Mouse (Mus musculus): ENCODE data around the gene Ifnar2. TPM values are rescaled to one million over a fixed set of nuclear protein-coding genes. Genes with fewer than 3 reads are reported as not detected.

The Ifnar2 gene
- 44.2 and 71.6 TPM in 2 replicates for polyA plus RNA-seq (2012; ENCODE audit: low replicate concordance)

GRCm38 (mm10) chr16:91372577-91373472, at the start of gene Ifnar2:
TSS of gene Ifnar2 (plus strand) at chr16:91372783.

DNA sequence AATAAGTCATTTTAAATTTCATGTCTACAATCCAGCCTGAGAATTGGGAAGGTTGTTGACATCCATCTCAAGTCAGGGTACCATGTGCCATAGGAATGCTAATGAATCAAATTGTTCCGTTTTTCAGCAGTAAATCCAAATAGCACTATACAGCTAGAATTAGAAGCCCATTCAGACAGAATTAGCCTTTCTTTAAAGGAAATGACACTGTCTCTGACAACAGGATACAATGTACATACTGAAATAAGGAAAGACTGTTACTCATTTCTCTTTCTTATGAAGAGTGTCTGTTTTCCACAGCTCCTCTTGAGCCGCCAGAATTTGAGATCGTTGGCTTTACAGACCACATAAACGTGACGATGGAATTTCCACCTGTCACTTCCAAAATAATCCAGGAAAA, 18.8 kb downstream of the Ifnar2 start, which contains the start of gene Gm21970:
TSS of gene Gm21970 (plus strand) at position 301 of the 400 bp plus-strand sequence.

GRCm38 (mm10) chr16:91405640-91406584, 33.3 kb downstream of the Ifnar2 start, which contains the start of gene Il10rb:
TSS of gene Il10rb (plus strand) at chr16:91406164.

Other genes with a start within 250 kb of the Ifnar2 start
- 0.21 TPM in 1 of 2 replicates, not detected in the other for gene Olig2, start 147.3 kb upstream of the Ifnar2 start, polyA plus RNA-seq (2012; ENCODE audit: low replicate concordance)
- not detected in 2 replicates for gene Olig1, start 103.0 kb upstream of the Ifnar2 start, polyA plus RNA-seq (2012; ENCODE audit: low replicate concordance)
- not detected in 2 replicates for gene Gm21970, start 18.9 kb downstream of the Ifnar2 start, polyA plus RNA-seq (2012; ENCODE audit: low replicate concordance)
- 10.3 and 11.9 TPM in 2 replicates for gene Il10rb, start 33.4 kb downstream of the Ifnar2 start, polyA plus RNA-seq (2012; ENCODE audit: low replicate concordance)
- gene Ifnar1, start 112.5 kb downstream of the Ifnar2 start, polyA plus RNA-seq (2012; ENCODE audit: low replicate concordance) = 5.5 and 6.8 TPM in 2 replicates
- 21.4 and 46.2 TPM in 2 replicates for gene Ifngr2, start 174.3 kb downstream of the Ifnar2 start, polyA plus RNA-seq (2012; ENCODE audit: low replicate concordance)
- 0.30 and 1.6 TPM in 2 replicates for gene Tmem50b, start 225.0 kb downstream of the Ifnar2 start, polyA plus RNA-seq (2012; ENCODE audit: low replicate concordance)
- 0.97 and 1.1 TPM in 2 replicates for gene Dnajc28, start 246.2 kb downstream of the Ifnar2 start, polyA plus RNA-seq (2012; ENCODE audit: low replicate concordance)